ENCODE assay signal across 8 mouse cellular contexts in the genomic region with DNA sequence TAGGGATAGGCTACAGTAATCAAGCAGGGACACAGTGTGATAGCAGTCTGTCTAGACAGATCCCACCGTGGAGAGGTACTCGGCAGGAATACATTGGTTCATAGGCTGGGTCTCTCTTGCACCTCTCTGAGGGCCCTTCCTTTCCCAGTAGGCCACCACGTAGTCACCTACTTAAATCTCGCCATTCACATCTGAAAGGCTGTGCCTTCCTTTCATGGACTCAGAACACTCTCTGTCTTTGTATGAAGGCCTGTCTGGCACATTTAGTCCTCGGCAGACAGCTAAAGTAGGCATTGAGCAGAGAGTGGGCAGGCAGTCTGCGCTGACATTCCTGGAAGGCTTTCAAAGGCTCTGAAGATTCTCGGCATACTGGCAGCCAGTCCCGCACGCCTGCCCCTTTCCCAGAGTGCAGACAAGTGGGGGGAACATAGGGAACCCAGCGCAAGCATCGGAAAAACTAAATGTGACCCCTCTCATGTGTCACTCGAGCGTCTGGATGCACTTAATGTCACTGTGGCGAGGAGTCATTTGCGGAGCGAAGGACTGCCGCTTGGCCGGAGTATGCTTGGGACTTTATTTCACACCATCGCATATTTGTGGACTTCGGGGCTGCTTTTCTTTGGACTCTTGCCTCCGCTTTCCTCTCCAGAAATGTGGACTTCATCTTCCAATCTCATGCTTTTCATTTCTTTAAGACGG.
DNase-seq lines count a peak whose midpoint lies in the region.

No protein-coding gene starts in this region.

- peak; percentile 34 for DNase-seq in 3134 (ENCODE audit: extremely low read depth, insufficient read length, low spot score)
- DNase-seq in NIH3T3 (ENCODE audit: low read depth): peak; percentile 74
- DNase-seq in frontal cortex, postnatal 36 days (ENCODE audit: low spot score in 2 of 2): peak; percentile 74 to 79
- peak; percentile 60 for DNase-seq in kidney, adult 11 months
- DNase-seq in left cerebral cortex, postnatal 14 days (ENCODE audit: low spot score in 2 of 2): peak; percentile 75 to 92
- DNase-seq in right cerebral cortex, adult 2 months (ENCODE audit: low spot score in 2 of 2): peak; percentile 63 to 74
- DNase-seq in thymus, adult 18-20 months: no peak
- no peak for DNase-seq in urinary bladder, postnatal 4 days (ENCODE audit: low spot score in 2 of 2)

- intact Hi-C loops in left cerebral cortex, postnatal 14 days (cut with DNase I): no loop called here

Comparison
In these comparisons a context has a peak if more than half of its experiments do, and no peak if none do; other contexts are left out.
1. DNase-seq: peak in 3134 (single experiment), NIH3T3 (single experiment), frontal cortex, postnatal 36 days (2 of 2), kidney, adult 11 months (single experiment), left cerebral cortex, postnatal 14 days (2 of 2) and right cerebral cortex, adult 2 months (2 of 2); none in thymus, adult 18-20 months (0 of 2) and urinary bladder, postnatal 4 days (0 of 2).